Mouse (Mus musculus): ENCODE measurements at regions not wholly inside any gene's neighbourhood (a gene's known extent, or its start where the extent isn't known, plus 50 kb on each side); places are given as distances from the start of the nearest gene placed in this dataset.

DNA sequence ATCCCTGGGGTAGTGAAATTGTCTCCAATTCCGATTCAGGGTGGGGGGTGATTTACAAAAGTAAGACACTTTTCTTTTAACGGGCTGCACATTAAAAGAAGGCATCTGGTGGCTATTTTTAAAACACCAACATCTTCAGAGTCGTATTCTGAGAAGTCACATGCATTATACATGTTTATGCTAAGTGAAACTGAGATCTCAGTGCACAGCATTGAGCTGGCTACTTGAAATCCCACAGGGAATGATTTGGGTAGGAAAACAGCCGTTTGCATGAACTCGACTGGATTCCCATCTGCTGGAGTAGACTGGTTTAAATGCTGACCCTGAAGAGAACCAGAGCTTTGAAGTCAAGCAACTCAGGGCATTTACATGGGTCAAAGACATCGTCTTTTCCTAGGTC is 84.0 kb upstream of the Slc28a3 start:
- WGBS (ENCODE audit: insufficient replicate concordance), result 57% methylated on average over 6 of the region's 6 CpGs
- Histone ChIP-seq H3K36me3 (ENCODE audit: control insufficient read depth, insufficient read depth, low read length) (no peaks in the 10 kb centered on the region), H3K9me3 (replicated peaks; ENCODE audit: control insufficient read depth, low read length) (no peaks in the 10 kb centered on the region), H3K4me1 (ENCODE audit: control insufficient read depth, insufficient read depth, low read length) (no peaks in the 10 kb centered on the region), H3K27ac (ENCODE audit: low read depth, low read length) (no peak overlapping the region), H3K27me3 (ENCODE audit: control insufficient read depth, insufficient read depth, low read length) (no peaks in the 10 kb centered on the region), H3K9ac (ENCODE audit: low read depth, low read length) (no peak overlapping the region), H3K4me2 (no peak overlapping the region), H3K4me3 (ENCODE audit: low read depth, low read length) (no peak overlapping the region)
- no peak for ATAC-seq (replicated peaks; ENCODE audit: insufficient number of reproducible peaks, low FRiP score, low TSS enrichment)

- Histone ChIP-seq H3K36me3 (ENCODE audit: control insufficient read depth, insufficient read depth, low read length) (no peaks in the 10 kb centered on the region), H3K27ac (ENCODE audit: low read depth, low read length) (no peak overlapping the region), H3K4me2 (no peak overlapping the region), H3K9ac (ENCODE audit: low read depth, low read length) (no peak overlapping the region), H3K4me1 (ENCODE audit: control insufficient read depth, insufficient read depth, low read length) (no peaks in the 10 kb centered on the region), H3K27me3 (ENCODE audit: control insufficient read depth, insufficient read depth, low read length) (no peaks in the 10 kb centered on the region), H3K9me3 (replicated peaks; ENCODE audit: control insufficient read depth, low read length) (no peaks in the 10 kb centered on the region), H3K4me3 (ENCODE audit: low read depth, low read length) (no peak overlapping the region)
- WGBS (ENCODE audit: insufficient replicate concordance), result 79% methylated on average over 4 of the region's 4 CpGs
- no peak for ATAC-seq (replicated peaks; ENCODE audit: insufficient number of reproducible peaks, low FRiP score, low TSS enrichment)
Measured at GRCm38 (mm10) chr13:58695964-58696363, 85.3 kb upstream of the Slc28a3 start.

GRCm38 (mm10) chr13:58700021-58700420 is 89.3 kb upstream of the Slc28a3 start:
- Histone ChIP-seq H3K9me3 (replicated peaks; ENCODE audit: control insufficient read depth, low read length) (no peaks in the 10 kb centered on the region), H3K36me3 (ENCODE audit: control insufficient read depth, insufficient read depth, low read length) (no peaks in the 10 kb centered on the region), H3K9ac (ENCODE audit: low read depth, low read length) (no peak overlapping the region), H3K4me2 (no peak overlapping the region), H3K4me1 (ENCODE audit: control insufficient read depth, insufficient read depth, low read length) (no peaks in the 10 kb centered on the region), H3K4me3 (ENCODE audit: low read depth, low read length) (no peak overlapping the region), H3K27ac (ENCODE audit: low read depth, low read length) (no peak overlapping the region), H3K27me3 (ENCODE audit: control insufficient read depth, insufficient read depth, low read length) (no peaks in the 10 kb centered on the region)
- ATAC-seq (replicated peaks; ENCODE audit: insufficient number of reproducible peaks, low FRiP score, low TSS enrichment), result no peak
- WGBS (ENCODE audit: insufficient replicate concordance), result 86% methylated on average over 8 of the region's 8 CpGs

- 78% methylated on average over 4 of the region's 4 CpGs for WGBS (ENCODE audit: insufficient replicate concordance)
- no peaks in the 10 kb centered on the region for H3K4me1 ChIP-seq (ENCODE audit: control insufficient read depth, insufficient read depth, low read length)
- no peaks in the 10 kb centered on the region for H3K9me3 ChIP-seq (replicated peaks; ENCODE audit: control insufficient read depth, low read length)
- H3K4me3 ChIP-seq (ENCODE audit: low read depth, low read length), result no peak overlapping the region
- no peak overlapping the region for H3K9ac ChIP-seq (ENCODE audit: low read depth, low read length)
- no peaks in the 10 kb centered on the region for H3K27me3 ChIP-seq (ENCODE audit: control insufficient read depth, insufficient read depth, low read length)
- no peak overlapping the region for H3K4me2 ChIP-seq
- no peak for ATAC-seq (replicated peaks; ENCODE audit: insufficient number of reproducible peaks, low FRiP score, low TSS enrichment)
- no peaks in the 10 kb centered on the region for H3K36me3 ChIP-seq (ENCODE audit: control insufficient read depth, insufficient read depth, low read length)
- no peak overlapping the region for H3K27ac ChIP-seq (ENCODE audit: low read depth, low read length)
Measured at GRCm38 (mm10) chr13:58704141-58704540, 93.5 kb upstream of the Slc28a3 start.

- no peaks in the 10 kb centered on the region for H3K4me1 ChIP-seq (ENCODE audit: control insufficient read depth, insufficient read depth, low read length)
- WGBS (ENCODE audit: insufficient replicate concordance), result 74% methylated on average over 1 of the region's 1 CpGs
- no peak overlapping the region for H3K4me3 ChIP-seq (ENCODE audit: low read depth, low read length)
- H3K27me3 ChIP-seq (ENCODE audit: control insufficient read depth, insufficient read depth, low read length), result no peaks in the 10 kb centered on the region
- H3K4me2 ChIP-seq, result no peak overlapping the region
- H3K36me3 ChIP-seq (ENCODE audit: control insufficient read depth, insufficient read depth, low read length), result no peaks in the 10 kb centered on the region
- no peak overlapping the region for H3K27ac ChIP-seq (ENCODE audit: low read depth, low read length)
- H3K9ac ChIP-seq (ENCODE audit: low read depth, low read length), result no peak overlapping the region
- no peaks in the 10 kb centered on the region for H3K9me3 ChIP-seq (replicated peaks; ENCODE audit: control insufficient read depth, low read length)
- no peak for ATAC-seq (replicated peaks; ENCODE audit: insufficient number of reproducible peaks, low FRiP score, low TSS enrichment)
Measured at GRCm38 (mm10) chr13:58716584-58716983, 89.8 kb upstream of the Ntrk2 start.

DNA sequence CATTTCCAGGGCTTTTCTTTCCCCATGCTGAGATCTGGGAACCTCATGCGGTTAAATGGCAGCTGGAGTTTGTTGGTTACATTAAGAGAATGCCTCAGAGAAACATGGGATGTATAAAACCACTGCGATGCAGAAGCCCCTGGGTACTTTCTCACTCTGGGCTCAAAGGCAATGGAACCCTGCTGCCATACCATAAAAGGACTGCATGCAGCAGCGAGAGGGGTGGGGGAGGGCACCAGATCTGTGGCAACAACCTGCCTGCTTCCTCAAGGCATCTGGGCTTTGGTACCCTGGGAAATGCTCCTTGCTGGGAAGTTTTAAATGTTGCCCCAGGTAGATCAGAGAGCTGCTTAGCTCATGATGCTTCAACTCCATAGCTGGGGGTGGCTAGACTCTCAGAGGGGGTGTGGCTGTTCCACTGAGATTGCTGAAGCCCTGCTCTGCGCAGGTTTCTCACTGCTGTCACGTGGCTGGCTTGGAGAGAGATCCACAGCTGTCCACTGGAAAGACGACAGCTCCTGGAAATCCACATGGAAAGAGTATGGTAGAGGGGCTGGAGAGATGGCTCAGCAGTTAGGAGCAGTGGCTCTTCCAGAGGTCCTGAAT is 75.8 kb upstream of the Ntrk2 start:
- Histone ChIP-seq H3K4me1 (ENCODE audit: control insufficient read depth, insufficient read depth, low read length) (no peaks in the 10 kb centered on the region), H3K27me3 (ENCODE audit: control insufficient read depth, insufficient read depth, low read length) (no peaks in the 10 kb centered on the region), H3K36me3 (ENCODE audit: control insufficient read depth, insufficient read depth, low read length) (no peaks in the 10 kb centered on the region), H3K9me3 (replicated peaks; ENCODE audit: control insufficient read depth, low read length) (no peaks in the 10 kb centered on the region), H3K4me3 (ENCODE audit: low read depth, low read length) (no peak overlapping the region), H3K9ac (ENCODE audit: low read depth, low read length) (no peak overlapping the region), H3K4me2 (no peak overlapping the region), H3K27ac (ENCODE audit: low read depth, low read length) (no peak overlapping the region)
- WGBS (ENCODE audit: insufficient replicate concordance), result 20% methylated on average over 6 of the region's 6 CpGs
- ATAC-seq (replicated peaks; ENCODE audit: insufficient number of reproducible peaks, low FRiP score, low TSS enrichment), result no peak

- Histone ChIP-seq H3K36me3 (ENCODE audit: control insufficient read depth, insufficient read depth, low read length) (no peaks in the 10 kb centered on the region), H3K27ac (ENCODE audit: low read depth, low read length) (no peak overlapping the region), H3K9me3 (replicated peaks; ENCODE audit: control insufficient read depth, low read length) (no peaks in the 10 kb centered on the region), H3K4me1 (ENCODE audit: control insufficient read depth, insufficient read depth, low read length) (no peaks in the 10 kb centered on the region), H3K27me3 (ENCODE audit: control insufficient read depth, insufficient read depth, low read length) (no peaks in the 10 kb centered on the region), H3K4me3 (ENCODE audit: low read depth, low read length) (no peak overlapping the region), H3K4me2 (no peak overlapping the region), H3K9ac (ENCODE audit: low read depth, low read length) (no peak overlapping the region)
- no peak for ATAC-seq (replicated peaks; ENCODE audit: insufficient number of reproducible peaks, low FRiP score, low TSS enrichment)
- WGBS (ENCODE audit: insufficient replicate concordance), result 69% methylated on average over 3 of the region's 3 CpGs
Measured at GRCm38 (mm10) chr13:58732776-58733175, 73.6 kb upstream of the Ntrk2 start.

GRCm38 (mm10) chr13:58733615-58734014 is 72.8 kb upstream of the Ntrk2 start:
- Histone ChIP-seq H3K4me3 (ENCODE audit: low read depth, low read length) (no peak overlapping the region), H3K4me2 (no peak overlapping the region), H3K27ac (ENCODE audit: low read depth, low read length) (no peak overlapping the region), H3K9ac (ENCODE audit: low read depth, low read length) (no peak overlapping the region), H3K9me3 (replicated peaks; ENCODE audit: control insufficient read depth, low read length) (no peaks in the 10 kb centered on the region), H3K4me1 (ENCODE audit: control insufficient read depth, insufficient read depth, low read length) (no peaks in the 10 kb centered on the region), H3K27me3 (ENCODE audit: control insufficient read depth, insufficient read depth, low read length) (no peaks in the 10 kb centered on the region), H3K36me3 (ENCODE audit: control insufficient read depth, insufficient read depth, low read length) (no peaks in the 10 kb centered on the region)
- 61% methylated on average over 6 of the region's 6 CpGs for WGBS (ENCODE audit: insufficient replicate concordance)
- no peak for ATAC-seq (replicated peaks; ENCODE audit: insufficient number of reproducible peaks, low FRiP score, low TSS enrichment)

GRCm38 (mm10) chr13:58735577-58735976 is 70.8 kb upstream of the Ntrk2 start:
- ATAC-seq (replicated peaks; ENCODE audit: insufficient number of reproducible peaks, low FRiP score, low TSS enrichment), result no peak
- no peak overlapping the region for H3K4me2 ChIP-seq
- H3K9ac ChIP-seq (ENCODE audit: low read depth, low read length), result no peak overlapping the region
- WGBS (ENCODE audit: insufficient replicate concordance), result 14% methylated on average over 6 of the region's 6 CpGs
- H3K27me3 ChIP-seq (ENCODE audit: control insufficient read depth, insufficient read depth, low read length), result no peaks in the 10 kb centered on the region
- H3K36me3 ChIP-seq (ENCODE audit: control insufficient read depth, insufficient read depth, low read length), result no peaks in the 10 kb centered on the region
- H3K4me3 ChIP-seq (ENCODE audit: low read depth, low read length), result no peak overlapping the region
- no peaks in the 10 kb centered on the region for H3K9me3 ChIP-seq (replicated peaks; ENCODE audit: control insufficient read depth, low read length)
- no peak overlapping the region for H3K27ac ChIP-seq (ENCODE audit: low read depth, low read length)
- no peaks in the 10 kb centered on the region for H3K4me1 ChIP-seq (ENCODE audit: control insufficient read depth, insufficient read depth, low read length)

All from heart, embryonic 11.5 days (tissue).